Mouse (Mus musculus): ENCODE measurements around the gene Oxsm. TPM values are rescaled to one million over a fixed set of nuclear protein-coding genes. Genes with fewer than 3 reads are reported as not detected.

Oxsm gene
- polyA plus RNA-seq, 1 experiment: 2.9 TPM

DNA sequence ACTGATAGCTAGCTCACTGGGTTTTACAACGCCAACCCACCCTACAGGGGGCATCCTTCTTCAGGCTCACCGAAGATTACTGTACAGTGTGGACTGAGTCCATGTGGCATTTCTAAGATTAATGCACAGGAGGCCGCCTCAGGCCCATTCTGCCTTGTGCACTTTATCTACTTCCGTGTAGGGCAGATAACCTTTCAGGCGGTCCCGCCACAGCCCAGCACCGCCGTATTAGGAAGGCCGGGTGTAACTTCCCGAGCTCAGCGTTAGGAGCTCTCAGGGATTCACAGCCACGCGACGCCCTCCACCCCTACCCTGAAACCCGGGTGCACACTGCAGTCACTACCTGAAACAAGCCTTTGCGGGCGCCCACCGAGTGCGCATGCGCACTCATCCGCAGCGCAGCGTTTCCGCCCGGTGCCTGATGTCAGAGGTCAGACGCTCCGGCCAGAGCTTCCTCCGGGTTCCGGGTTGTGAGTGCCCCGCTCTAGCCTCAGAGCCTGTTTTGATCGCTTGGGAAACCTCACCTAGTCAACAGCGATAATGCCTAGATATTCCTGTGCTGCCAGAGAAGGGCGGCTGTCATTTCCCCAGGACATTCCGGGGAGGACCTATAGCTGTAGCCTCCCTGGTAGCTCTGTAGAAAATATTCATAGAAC, 6.5 kb downstream of the Oxsm start:
- TF ChIP-seq POLR2A (IDR thresholded peaks at IDR 0.05; ENCODE audit: low read depth, low read length) (peak; percentile 54; the same call in 1 of the 2 replicates), CTCF (IDR thresholded peaks at IDR 0.05; ENCODE audit: extremely low read depth, insufficient read depth, insufficient read length, insufficient replicate concordance) (no peak)
- peaks cover 4% of the 10 kb centered on the region; the same call in 1 of the 2 replicates for H3K36me3 ChIP-seq (ENCODE audit: control insufficient read depth, insufficient read depth, low read length)
- peak overlapping the region; percentile 98 for H3K4me3 ChIP-seq (ENCODE audit: extremely low read depth, insufficient read depth, insufficient read length)
- no peaks in the 10 kb centered on the region for H3K27me3 ChIP-seq (ENCODE audit: control insufficient read depth, insufficient read depth, low read length)
- H3K4me1 ChIP-seq (ENCODE audit: control insufficient read depth, insufficient read depth, insufficient read length): peaks cover 3% of the 10 kb centered on the region; the same call in 1 of the 2 replicates
- peak; percentile 61 to 87 for DNase-seq (ENCODE audit: low read depth in 1 of 2, low spot score in 2 of 2)
- H3K27ac ChIP-seq (ENCODE audit: insufficient read depth, low read length): peak overlapping the region; percentile 99
- 2% methylated on average over 34 of the region's 34 CpGs for WGBS

DNA sequence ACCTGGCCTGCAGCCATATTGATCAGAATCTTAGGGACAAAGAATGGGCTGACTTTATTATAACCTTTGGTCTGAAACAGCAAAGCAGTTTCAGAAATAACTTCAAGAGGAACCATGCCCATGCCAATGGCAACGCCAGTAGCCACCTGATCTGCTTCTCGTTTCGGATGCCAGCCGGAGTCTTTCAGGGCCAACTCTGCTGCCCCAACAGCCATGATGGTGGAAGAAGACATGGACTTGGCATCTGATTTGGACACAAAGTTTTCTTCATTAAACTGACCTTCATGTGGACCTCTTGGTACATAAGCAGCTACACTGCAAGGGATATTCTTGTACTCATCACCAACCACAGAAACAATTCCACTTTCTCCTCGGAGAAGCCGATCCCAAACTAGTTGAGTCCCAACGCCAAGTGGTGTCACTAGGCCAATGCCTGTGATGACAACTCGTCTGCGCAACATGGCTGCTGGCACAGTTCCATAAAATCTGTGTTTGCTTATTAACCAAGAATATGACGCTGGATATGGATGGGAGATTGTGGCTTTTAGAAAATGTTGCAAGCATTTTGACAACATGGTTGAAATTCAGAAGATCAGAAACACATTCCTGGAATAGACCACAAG, 7.3 kb downstream of the Oxsm start:
- Histone ChIP-seq H3K4me3 (ENCODE audit: extremely low read depth, insufficient read depth, insufficient read length) (no peak overlapping the region), H3K27me3 (ENCODE audit: control insufficient read depth, insufficient read depth, low read length) (no peaks in the 10 kb centered on the region), H3K36me3 (ENCODE audit: control insufficient read depth, insufficient read depth, low read length) (peaks cover 4% of the 10 kb centered on the region; the same call in 1 of the 2 replicates), H3K27ac (ENCODE audit: insufficient read depth, low read length) (no peak overlapping the region), H3K4me1 (ENCODE audit: control insufficient read depth, insufficient read depth, insufficient read length) (peaks cover 3% of the 10 kb centered on the region; the same call in 1 of the 2 replicates)
- WGBS: 95% methylated on average over 10 of the region's 10 CpGs
- TF ChIP-seq POLR2A (IDR thresholded peaks at IDR 0.05; ENCODE audit: low read depth, low read length) (no peak), CTCF (IDR thresholded peaks at IDR 0.05; ENCODE audit: extremely low read depth, insufficient read depth, insufficient read length, insufficient replicate concordance) (no peak)
- DNase-seq (ENCODE audit: low read depth in 1 of 2, low spot score in 2 of 2): no peak

DNA sequence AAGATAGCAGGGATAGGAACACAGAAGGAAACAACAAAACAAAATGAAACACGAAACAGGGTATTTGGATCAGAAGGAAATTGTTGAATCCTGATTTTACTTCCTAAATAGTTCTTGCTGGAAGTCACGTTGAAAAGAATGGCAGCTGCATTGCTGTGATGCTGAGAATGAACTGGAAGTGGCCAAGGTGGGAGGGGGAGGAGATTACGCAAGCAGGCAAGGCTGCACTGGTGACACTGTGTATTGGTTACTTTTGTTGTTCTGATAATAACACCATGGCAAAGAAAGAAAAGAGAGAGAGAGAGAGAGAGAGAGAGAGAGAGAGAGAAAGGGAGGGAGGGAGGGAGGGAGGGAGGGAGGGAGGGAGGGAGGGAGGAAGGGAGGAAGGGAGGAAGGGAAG, 13.1 kb downstream of the Oxsm start:
- Histone ChIP-seq H3K27me3 (ENCODE audit: control insufficient read depth, insufficient read depth, low read length) (no peaks in the 10 kb centered on the region), H3K4me3 (ENCODE audit: extremely low read depth, insufficient read depth, insufficient read length) (no peak overlapping the region), H3K36me3 (ENCODE audit: control insufficient read depth, insufficient read depth, low read length) (peaks cover 4% of the 10 kb centered on the region; the same call in 1 of the 2 replicates), H3K4me1 (ENCODE audit: control insufficient read depth, insufficient read depth, insufficient read length) (no peaks in the 10 kb centered on the region), H3K27ac (ENCODE audit: insufficient read depth, low read length) (no peak overlapping the region)
- WGBS: 78% methylated on average over 3 of the region's 3 CpGs
- DNase-seq (ENCODE audit: low read depth in 1 of 2, low spot score in 2 of 2): no peak
- TF ChIP-seq CTCF (IDR thresholded peaks at IDR 0.05; ENCODE audit: extremely low read depth, insufficient read depth, insufficient read length, insufficient replicate concordance) (no peak), POLR2A (IDR thresholded peaks at IDR 0.05; ENCODE audit: low read depth, low read length) (no peak)

DNA sequence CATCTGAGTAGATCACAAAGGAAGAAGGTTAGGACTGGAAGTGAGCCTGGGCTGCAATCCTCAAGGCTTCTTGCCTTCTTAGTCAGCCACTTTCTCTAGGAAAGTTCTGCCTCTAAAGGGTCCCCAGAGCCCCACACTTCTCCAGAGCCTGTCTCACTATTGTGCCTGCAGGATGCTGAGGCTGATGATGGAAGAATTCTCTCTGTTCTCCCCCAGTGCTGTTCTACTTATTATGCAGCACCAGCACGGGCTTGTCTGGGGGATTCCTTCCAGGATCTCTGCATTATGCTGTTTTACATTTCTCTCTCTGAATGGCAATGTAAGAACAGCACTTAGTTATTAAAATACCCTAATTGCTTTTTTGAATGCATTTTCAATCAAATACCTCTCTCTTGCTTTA, 16.1 kb downstream of the Oxsm start:
- DNase-seq (ENCODE audit: low read depth in 1 of 2, low spot score in 2 of 2): no peak
- H3K36me3 ChIP-seq (ENCODE audit: control insufficient read depth, insufficient read depth, low read length): no peaks in the 10 kb centered on the region
- no peaks in the 10 kb centered on the region for H3K27me3 ChIP-seq (ENCODE audit: control insufficient read depth, insufficient read depth, low read length)
- no peak for TF ChIP-seq POLR2A (IDR thresholded peaks at IDR 0.05; ENCODE audit: low read depth, low read length)
- TF ChIP-seq CTCF (IDR thresholded peaks at IDR 0.05; ENCODE audit: extremely low read depth, insufficient read depth, insufficient read length, insufficient replicate concordance): no peak
- no peak overlapping the region for H3K27ac ChIP-seq (ENCODE audit: insufficient read depth, low read length)
- no peaks in the 10 kb centered on the region for H3K4me1 ChIP-seq (ENCODE audit: control insufficient read depth, insufficient read depth, insufficient read length)
- no peak overlapping the region for H3K4me3 ChIP-seq (ENCODE audit: extremely low read depth, insufficient read depth, insufficient read length)
- 77% methylated on average over 1 of the region's 1 CpGs for whole genome bisulfite sequencing

DNA sequence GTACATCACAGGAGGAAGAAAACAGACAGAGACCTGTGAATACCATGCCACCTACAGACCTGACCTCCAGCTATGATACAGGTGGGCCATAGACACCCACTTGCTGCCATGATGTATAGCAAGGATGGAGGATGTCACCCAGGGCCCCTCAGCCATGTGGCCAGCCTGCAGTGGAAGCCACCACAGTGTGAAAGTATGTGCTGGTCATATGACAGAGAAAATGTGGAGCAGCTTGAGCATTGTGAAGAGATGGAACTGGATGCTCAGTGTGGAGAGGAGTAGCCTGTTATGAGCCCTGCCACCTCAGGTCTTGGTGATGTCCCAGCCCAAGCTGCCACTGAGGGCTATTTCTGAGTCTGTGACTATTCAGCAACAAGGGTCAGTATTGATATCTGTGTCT, 19.0 kb downstream of the Oxsm start:
- Histone ChIP-seq H3K27me3 (ENCODE audit: control insufficient read depth, insufficient read depth, low read length) (no peaks in the 10 kb centered on the region), H3K4me3 (ENCODE audit: extremely low read depth, insufficient read depth, insufficient read length) (no peak overlapping the region), H3K4me1 (ENCODE audit: control insufficient read depth, insufficient read depth, insufficient read length) (no peaks in the 10 kb centered on the region), H3K27ac (ENCODE audit: insufficient read depth, low read length) (no peak overlapping the region), H3K36me3 (ENCODE audit: control insufficient read depth, insufficient read depth, low read length) (no peaks in the 10 kb centered on the region)
- TF ChIP-seq CTCF (IDR thresholded peaks at IDR 0.05; ENCODE audit: extremely low read depth, insufficient read depth, insufficient read length, insufficient replicate concordance) (no peak), POLR2A (IDR thresholded peaks at IDR 0.05; ENCODE audit: low read depth, low read length) (no peak)
- DNase-seq (ENCODE audit: low read depth in 1 of 2, low spot score in 2 of 2): no peak

DNA sequence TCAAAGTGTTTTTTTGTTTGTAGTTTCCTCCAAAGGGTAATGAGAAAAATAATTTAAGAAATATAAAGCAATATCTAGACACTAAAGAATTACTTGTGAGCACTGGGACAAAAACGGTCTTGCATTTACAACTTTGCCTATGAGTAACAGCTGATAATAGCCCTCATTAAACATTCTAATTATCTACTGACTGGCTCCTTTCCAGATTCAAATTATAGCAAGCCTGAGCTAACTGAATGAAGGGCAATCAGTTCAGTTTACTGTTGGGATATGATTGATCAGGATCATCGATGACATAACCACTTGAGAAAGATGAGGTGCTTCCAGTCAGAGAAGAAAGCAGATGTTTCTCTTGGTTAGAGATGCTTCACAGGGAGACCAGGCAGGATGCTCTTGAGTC, 20.2 kb downstream of the Oxsm start:
- H3K4me3 ChIP-seq (ENCODE audit: extremely low read depth, insufficient read depth, insufficient read length): no peak overlapping the region
- H3K4me1 ChIP-seq (ENCODE audit: control insufficient read depth, insufficient read depth, insufficient read length): no peaks in the 10 kb centered on the region
- H3K27ac ChIP-seq (ENCODE audit: insufficient read depth, low read length): no peak overlapping the region
- DNase-seq (ENCODE audit: low read depth in 1 of 2, low spot score in 2 of 2): no peak
- no peaks in the 10 kb centered on the region for H3K36me3 ChIP-seq (ENCODE audit: control insufficient read depth, insufficient read depth, low read length)
- TF ChIP-seq POLR2A (IDR thresholded peaks at IDR 0.05; ENCODE audit: low read depth, low read length) (no peak), CTCF (IDR thresholded peaks at IDR 0.05; ENCODE audit: extremely low read depth, insufficient read depth, insufficient read length, insufficient replicate concordance) (no peak)
- 90% methylated on average over 2 of the region's 2 CpGs for WGBS
- H3K27me3 ChIP-seq (ENCODE audit: control insufficient read depth, insufficient read depth, low read length): no peaks in the 10 kb centered on the region

DNA sequence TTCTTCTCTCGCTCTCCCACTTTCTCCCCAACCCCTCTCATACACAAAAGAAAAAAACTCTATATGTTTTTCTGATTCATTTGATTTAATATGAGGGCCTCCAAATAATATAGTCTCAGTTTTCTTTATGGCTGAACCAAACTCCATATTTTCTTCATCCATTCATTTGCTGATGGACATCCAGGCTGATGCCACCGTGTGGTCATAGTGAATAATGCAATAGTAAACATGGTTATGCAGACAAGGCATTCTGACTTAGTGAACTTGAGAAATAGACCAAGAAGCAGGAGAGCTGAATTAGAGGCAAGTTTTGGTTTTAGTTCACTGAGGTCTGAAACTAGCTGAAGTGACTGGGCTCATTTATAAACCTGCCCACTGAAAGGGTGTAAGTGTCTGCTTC, 30.6 kb downstream of the Oxsm start:
- no peak overlapping the region for H3K27ac ChIP-seq (ENCODE audit: insufficient read depth, low read length)
- DNase-seq (ENCODE audit: low read depth in 1 of 2, low spot score in 2 of 2): no peak
- no peak for TF ChIP-seq POLR2A (IDR thresholded peaks at IDR 0.05; ENCODE audit: low read depth, low read length)
- TF ChIP-seq CTCF (IDR thresholded peaks at IDR 0.05; ENCODE audit: extremely low read depth, insufficient read depth, insufficient read length, insufficient replicate concordance): no peak
- H3K27me3 ChIP-seq (ENCODE audit: control insufficient read depth, insufficient read depth, low read length): no peaks in the 10 kb centered on the region
- no peak overlapping the region for H3K4me3 ChIP-seq (ENCODE audit: extremely low read depth, insufficient read depth, insufficient read length)
- WGBS: 48% methylated on average over 2 of the region's 2 CpGs
- no peaks in the 10 kb centered on the region for H3K4me1 ChIP-seq (ENCODE audit: control insufficient read depth, insufficient read depth, insufficient read length)
- no peaks in the 10 kb centered on the region for H3K36me3 ChIP-seq (ENCODE audit: control insufficient read depth, insufficient read depth, low read length)
